Mouse (Mus musculus): ENCODE measurements around the gene Miga2.
"Not testable (repeated sequence)": the region's sequence is repeated elsewhere in the genome, so short reads cannot be mapped to it uniquely, and the experiment has no call there.

Gene Miga2

GRCm38 (mm10) chr2:30395757-30396156 lies 31.7 kb downstream of the Miga2 start:
- in situ Hi-C loops (cut with MboI, MseI) = no loop called here

- in situ Hi-C loops (cut with MboI, MseI) = no loop called here
These were observed 32.2 kb downstream of the Miga2 start for GRCm38 (mm10) chr2:30396246-30396645.

GRCm38 (mm10) chr2:30397986-30398512 lies 34.0 kb downstream of the Miga2 start:
- in situ Hi-C loops (cut with MboI, MseI) = no loop called here

GRCm38 (mm10) chr2:30399191-30400171 lies 35.4 kb downstream of the Miga2 start:
- in situ Hi-C loops (cut with MboI, MseI) = no loop called here

GRCm38 (mm10) chr2:30401581-30401980 lies 37.5 kb downstream of the Miga2 start:
- in situ Hi-C loops (cut with MboI, MseI) = no loop called here

- in situ Hi-C loops (cut with MboI, MseI) = no loop called here
These were observed 38.4 kb downstream of the Miga2 start for GRCm38 (mm10) chr2:30402351-30402826.

GRCm38 (mm10) chr2:30402843-30403242 lies 38.8 kb downstream of the Miga2 start:
- in situ Hi-C loops (cut with MboI, MseI) = no loop called here

- in situ Hi-C loops (cut with MboI, MseI) = no loop called here
These were observed 39.8 kb downstream of the Miga2 start for GRCm38 (mm10) chr2:30403870-30404269.

- in situ Hi-C loops (cut with MboI, MseI) = loop anchor here (5.0 kb wide), 1 partner anchor 40 kb away; no protein-coding TSS in a partner anchor
These were observed 43.2 kb downstream of the Miga2 start for GRCm38 (mm10) chr2:30407221-30407620.

GRCm38 (mm10) chr2:30407778-30408177 lies 43.7 kb downstream of the Miga2 start:
- in situ Hi-C loops (cut with MboI, MseI) = loop anchor here (5.0 kb wide), 1 partner anchor 40 kb away; no protein-coding TSS in a partner anchor

GRCm38 (mm10) chr2:30408452-30409100 lies 44.5 kb downstream of the Miga2 start:
- in situ Hi-C loops (cut with MboI, MseI) = loop anchor here (5.0 kb wide), 1 partner anchor 41 kb away; no protein-coding TSS in a partner anchor

GRCm38 (mm10) chr2:30409454-30410176 lies 45.6 kb downstream of the Miga2 start:
- in situ Hi-C loops (cut with MboI, MseI) = loop anchor here (5.0 kb wide), 1 partner anchor 42 kb away; no protein-coding TSS in a partner anchor

- in situ Hi-C loops (cut with MboI, MseI) = no loop called here
These were observed 49.3 kb downstream of the Miga2 start for GRCm38 (mm10) chr2:30413038-30413973.

GRCm38 (mm10) chr2:30414101-30414500 lies 50.1 kb downstream of the Miga2 start:
- in situ Hi-C loops (cut with MboI, MseI) = no loop called here

GRCm38 (mm10) chr2:30414681-30415080 lies 50.6 kb downstream of the Miga2 start:
- in situ Hi-C loops (cut with MboI, MseI) = no loop called here

GRCm38 (mm10) chr2:30415157-30415935 lies 51.3 kb downstream of the Miga2 start, which contains the start of gene Crat:
TSS of gene Crat (minus strand) at chr2:30415813.
- in situ Hi-C loops (cut with MboI, MseI) = no loop called here

- in situ Hi-C loops (cut with MboI, MseI) = no loop called here
These were observed 52.1 kb downstream of the Miga2 start, which contains the start of gene Ptpa for GRCm38 (mm10) chr2:30415936-30416648. TSS of gene Ptpa (plus strand) at chr2:30416039.

GRCm38 (mm10) chr2:30416649-30416965 lies 52.6 kb downstream of the Miga2 start:
- in situ Hi-C loops (cut with MboI, MseI) = no loop called here

- in situ Hi-C loops (cut with MboI, MseI) = not testable (repeated sequence)
These were observed 53.1 kb downstream of the Miga2 start for GRCm38 (mm10) chr2:30417154-30417553.
